Mouse (Mus musculus): ENCODE results near the gene Hoxd12. TPM values are rescaled to one million over a fixed set of nuclear protein-coding genes. Genes with fewer than 3 reads are reported as not detected.

Gene Hoxd12
- polyA plus RNA-seq, 2 experiments = 0.10 TPM; not detected in 1

- Histone ChIP-seq H3K4me1 (replicated peaks; ENCODE audit: control insufficient read depth in 2 of 2, insufficient read depth in 2 of 2, low read length in 1 of 2) (no peaks in the 10 kb centered on the region), H3K9ac (replicated peaks) (no peak overlapping the region), H3K27me3 (ENCODE audit: control insufficient read depth, insufficient read depth, low read length) (peaks cover 97% of the 10 kb centered on the region), H3K36me3 (replicated peaks; ENCODE audit: control insufficient read depth, insufficient read depth, low read depth) (no peaks in the 10 kb centered on the region), H3K27ac (no peak overlapping the region), H3K4me2 (ENCODE audit: low read depth) (no peak overlapping the region), H3K4me3 (ENCODE audit: insufficient read depth in 1 of 2, low read depth in 2 of 2, low read length in 2 of 2) (no peak overlapping the region), H3K9me3 (ENCODE audit: control insufficient read depth, low read length) (no peaks in the 10 kb centered on the region)
- ATAC-seq (ENCODE audit: insufficient read depth) (no peak), DNase-seq (ENCODE audit: low read depth in 3 of 3, low spot score in 3 of 3) (no peak)
- WGBS (ENCODE audit: insufficient replicate concordance) = 7% methylated on average over 17 of the region's 17 CpGs
- peak; percentile 32; the same call in 1 of the 2 replicates for TF ChIP-seq CTCF (IDR thresholded peaks at IDR 0.05; ENCODE audit: low read depth)
- no peak for TF ChIP-seq EP300 (IDR thresholded peaks at IDR 0.05; ENCODE audit: low read depth)
Observed at GRCm38 (mm10) chr2:74686301-74686987, 11.6 kb downstream of the Hoxd12 start.

GRCm38 (mm10) chr2:74686988-74687697, 12.3 kb downstream of the Hoxd12 start:
- H3K27me3 ChIP-seq (ENCODE audit: control insufficient read depth, insufficient read depth, low read length) = peaks cover 97% of the 10 kb centered on the region
- no peak overlapping the region for H3K4me2 ChIP-seq (ENCODE audit: low read depth)
- WGBS (ENCODE audit: insufficient replicate concordance) = 1% methylated on average over 27 of the region's 27 CpGs
- H3K4me1 ChIP-seq (replicated peaks; ENCODE audit: control insufficient read depth in 2 of 2, insufficient read depth in 2 of 2, low read length in 1 of 2) = no peaks in the 10 kb centered on the region
- H3K36me3 ChIP-seq (replicated peaks; ENCODE audit: control insufficient read depth, insufficient read depth, low read depth) = no peaks in the 10 kb centered on the region
- H3K27ac ChIP-seq = no peak overlapping the region
- no peak for DNase-seq (ENCODE audit: low read depth in 3 of 3, low spot score in 3 of 3)
- no peak for TF ChIP-seq CTCF (IDR thresholded peaks at IDR 0.05; ENCODE audit: low read depth)
- TF ChIP-seq EP300 (IDR thresholded peaks at IDR 0.05; ENCODE audit: low read depth) = no peak
- no peak overlapping the region for H3K9ac ChIP-seq (replicated peaks)
- no peak overlapping the region for H3K4me3 ChIP-seq (ENCODE audit: insufficient read depth in 1 of 2, low read depth in 2 of 2, low read length in 2 of 2)
- no peaks in the 10 kb centered on the region for H3K9me3 ChIP-seq (ENCODE audit: control insufficient read depth, low read length)
- no peak for ATAC-seq (ENCODE audit: insufficient read depth)

- H3K9me3 ChIP-seq (ENCODE audit: control insufficient read depth, low read length) = no peaks in the 10 kb centered on the region
- DNase-seq (ENCODE audit: low read depth in 3 of 3, low spot score in 3 of 3) = no peak
- no peak overlapping the region for H3K4me3 ChIP-seq (ENCODE audit: insufficient read depth in 1 of 2, low read depth in 2 of 2, low read length in 2 of 2)
- no peak overlapping the region for H3K27ac ChIP-seq
- no peak overlapping the region for H3K4me2 ChIP-seq (ENCODE audit: low read depth)
- H3K9ac ChIP-seq (replicated peaks) = no peak overlapping the region
- no peaks in the 10 kb centered on the region for H3K4me1 ChIP-seq (replicated peaks; ENCODE audit: control insufficient read depth in 2 of 2, insufficient read depth in 2 of 2, low read length in 1 of 2)
- H3K27me3 ChIP-seq (ENCODE audit: control insufficient read depth, insufficient read depth, low read length) = peaks cover 97% of the 10 kb centered on the region
- ATAC-seq (ENCODE audit: insufficient read depth) = no peak
- H3K36me3 ChIP-seq (replicated peaks; ENCODE audit: control insufficient read depth, insufficient read depth, low read depth) = no peaks in the 10 kb centered on the region
- TF ChIP-seq EP300 (IDR thresholded peaks at IDR 0.05; ENCODE audit: low read depth) (no peak), CTCF (IDR thresholded peaks at IDR 0.05; ENCODE audit: low read depth) (no peak)
- WGBS (ENCODE audit: insufficient replicate concordance) = 2% methylated on average over 31 of the region's 31 CpGs
Observed at GRCm38 (mm10) chr2:74687698-74688555, 13.1 kb downstream of the Hoxd12 start.

- H3K4me1 ChIP-seq (replicated peaks; ENCODE audit: control insufficient read depth in 2 of 2, insufficient read depth in 2 of 2, low read length in 1 of 2) = no peaks in the 10 kb centered on the region
- TF ChIP-seq CTCF (IDR thresholded peaks at IDR 0.05; ENCODE audit: low read depth) (no peak), EP300 (IDR thresholded peaks at IDR 0.05; ENCODE audit: low read depth) (no peak)
- ATAC-seq (ENCODE audit: insufficient read depth) = no peak
- H3K9ac ChIP-seq (replicated peaks) = no peak overlapping the region
- H3K9me3 ChIP-seq (ENCODE audit: control insufficient read depth, low read length) = no peaks in the 10 kb centered on the region
- peaks cover 97% of the 10 kb centered on the region for H3K27me3 ChIP-seq (ENCODE audit: control insufficient read depth, insufficient read depth, low read length)
- H3K4me2 ChIP-seq (ENCODE audit: low read depth) = no peak overlapping the region
- DNase-seq (ENCODE audit: low read depth in 3 of 3, low spot score in 3 of 3) = no peak
- WGBS (ENCODE audit: insufficient replicate concordance) = 3% methylated on average over 12 of the region's 12 CpGs
- no peak overlapping the region for H3K4me3 ChIP-seq (ENCODE audit: insufficient read depth in 1 of 2, low read depth in 2 of 2, low read length in 2 of 2)
- no peaks in the 10 kb centered on the region for H3K36me3 ChIP-seq (replicated peaks; ENCODE audit: control insufficient read depth, insufficient read depth, low read depth)
- H3K27ac ChIP-seq = no peak overlapping the region
Observed at GRCm38 (mm10) chr2:74688795-74689573, 14.2 kb downstream of the Hoxd12 start.
